Comparison of ENCODE assay signal across 8 mouse cellular contexts in the genomic region with DNA sequence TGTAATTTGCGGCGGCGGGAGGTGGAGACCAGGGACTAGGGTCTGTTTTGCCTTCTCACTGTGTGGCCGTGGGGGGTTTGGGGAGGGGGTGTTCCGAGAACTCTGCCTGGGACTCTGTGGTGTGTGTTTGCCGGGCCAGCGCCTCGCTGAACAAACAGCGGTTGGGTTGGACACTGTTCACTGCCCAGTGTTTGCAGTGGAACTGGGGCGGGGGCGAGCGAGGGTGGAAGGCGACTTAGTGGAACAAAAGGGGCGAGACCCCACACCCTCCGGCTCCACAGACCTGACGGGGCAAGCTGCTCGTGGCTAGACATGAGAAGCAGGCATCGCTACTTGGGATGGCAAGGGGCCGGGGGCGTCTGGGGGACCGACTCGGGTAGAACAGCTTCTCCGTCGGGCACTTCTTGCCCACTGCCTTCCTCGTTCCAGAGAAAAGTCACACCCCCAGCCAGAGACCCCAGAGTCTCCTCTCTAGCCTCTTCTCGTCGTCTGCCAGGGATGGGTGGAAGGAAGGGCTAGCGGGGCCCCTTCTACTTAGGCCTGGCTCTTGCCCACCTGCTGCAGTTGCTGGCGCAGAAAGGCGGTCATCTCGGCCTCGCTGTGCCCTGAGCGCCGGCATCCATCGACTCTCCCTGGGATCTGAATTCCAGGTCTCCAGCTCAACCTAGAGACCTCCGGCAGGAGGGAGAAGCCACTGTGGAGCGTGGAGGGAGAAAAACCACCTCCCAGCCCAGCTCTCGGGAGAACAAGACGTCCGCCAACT. TPM values are rescaled to one million over a fixed set of nuclear protein-coding genes. Genes with fewer than 3 reads are reported as not detected.
DNase-seq lines count a peak whose midpoint lies in the region; ATAC-seq lines count a peak whose summit lies in the region.

No protein-coding gene starts in this region.

- peaks cover 56% of the 10 kb centered on the region for H3K27me3 ChIP-seq in megakaryocyte, embryonic 14.5 days (replicated peaks)
- peaks cover 51% of the 10 kb centered on the region for H3K27me3 ChIP-seq in limb, embryonic 11.5 days (ENCODE audit: control insufficient read depth, insufficient read depth, low read length)
- peaks cover 24% of the 10 kb centered on the region for H3K27me3 ChIP-seq in neural tube, embryonic 14.5 days (ENCODE audit: control insufficient read depth, insufficient read depth, low read length)

- H3K9ac ChIP-seq in limb, embryonic 11.5 days (ENCODE audit: low read length): peak overlapping the region; percentile 76
- H3K9ac ChIP-seq in neural tube, embryonic 14.5 days (replicated peaks; ENCODE audit: low read depth, low read length): peak overlapping the region; percentile 46

- H3K9me3 ChIP-seq in megakaryocyte, embryonic 14.5 days: no peaks in the 10 kb centered on the region
- no peaks in the 10 kb centered on the region for H3K9me3 ChIP-seq in limb, embryonic 11.5 days (ENCODE audit: control insufficient read depth, low read length)
- H3K9me3 ChIP-seq in neural tube, embryonic 14.5 days (ENCODE audit: control insufficient read depth, low read length): no peaks in the 10 kb centered on the region

- DNase-seq in cerebellum, adult 11 months: peak; percentile 14
- DNase-seq in cerebellum, postnatal 10 days: no peak
- DNase-seq in limb, embryonic 11.5 days (ENCODE audit: low spot score): no peak
- no peak for DNase-seq in adrenal gland, postnatal 14 days

- under 1% methylated on average over 40 of the region's 40 CpGs for WGBS in limb, embryonic 11.5 days
- under 1% methylated on average over 40 of the region's 40 CpGs for WGBS in neural tube, embryonic 14.5 days

- no peaks in the 10 kb centered on the region for H3K36me3 ChIP-seq in megakaryocyte, embryonic 14.5 days (replicated peaks; ENCODE audit: low read length)
- no peaks in the 10 kb centered on the region for H3K36me3 ChIP-seq in limb, embryonic 11.5 days (ENCODE audit: control insufficient read depth, insufficient read depth, low read length)
- no peaks in the 10 kb centered on the region for H3K36me3 ChIP-seq in neural tube, embryonic 14.5 days (ENCODE audit: control insufficient read depth, insufficient read depth, low read length)

- no peak for ATAC-seq in megakaryocyte, adult 5-6 weeks (ENCODE audit: poor library complexity, severe bottlenecking)
- peak; percentile 27 for ATAC-seq in limb, embryonic 11.5 days (ENCODE audit: insufficient number of reproducible peaks, low FRiP score, low TSS enrichment, low read depth)
- peak; percentile 0; the same call in 1 of the 2 replicates for ATAC-seq in neural tube, embryonic 14.5 days (ENCODE audit: low read depth)
- no peak for ATAC-seq in granulocyte monocyte progenitor cell, adult 5-6 weeks (replicated peaks; ENCODE audit: poor library complexity, severe bottlenecking)

- H3K27ac ChIP-seq in limb, embryonic 11.5 days (replicated peaks; ENCODE audit: low read depth, low read length): peak overlapping the region; percentile 42; the same call in 1 of the 2 replicates
- peak overlapping the region; percentile 76 for H3K27ac ChIP-seq in neural tube, embryonic 14.5 days (ENCODE audit: low read depth, low read length)

- H3K4me3 ChIP-seq in megakaryocyte, embryonic 14.5 days (replicated peaks): peak overlapping the region; percentile 95
- peak overlapping the region; percentile 53 for H3K4me3 ChIP-seq in limb, embryonic 11.5 days (ENCODE audit: low read depth, low read length)
- peak overlapping the region; percentile 55 for H3K4me3 ChIP-seq in neural tube, embryonic 14.5 days (ENCODE audit: low read depth, low read length)

- H3K4me2 ChIP-seq in limb, embryonic 11.5 days (ENCODE audit: low read depth, severe bottlenecking): peak overlapping the region; percentile 84
- peak overlapping the region; percentile 78 for H3K4me2 ChIP-seq in neural tube, embryonic 14.5 days (ENCODE audit: low read depth, low read length)

- peaks cover 72% of the 10 kb centered on the region for H3K4me1 ChIP-seq in megakaryocyte, embryonic 14.5 days
- H3K4me1 ChIP-seq in limb, embryonic 11.5 days (ENCODE audit: control insufficient read depth, insufficient read depth, low read length): peaks cover 16% of the 10 kb centered on the region
- peaks cover 12% of the 10 kb centered on the region; the same call in 1 of the 2 replicates for H3K4me1 ChIP-seq in neural tube, embryonic 14.5 days (ENCODE audit: control insufficient read depth, insufficient read depth, low read length)

RNA-seq across cellular contexts. Expression of gene Irx5, which starts 0.6 kb away (rescaled TPM):
- not detected in 2 replicates for polyA plus RNA-seq in megakaryocyte, embryonic 14.5 days (2012; ENCODE audit: insufficient read depth, low replicate concordance)
- 0.07 and 0.09 TPM in 2 replicates for total RNA-seq in megakaryocyte, adult 5-6 weeks (2015)
- not detected in 2 replicates for total RNA-seq in megakaryocyte, adult 5-6 weeks (2017)
- polyA plus RNA-seq in limb, embryonic 11.5 days (2014; fragmentation: Nextera tagmentation; extraction: Ambion mirVana): 11.2 and 15.4 TPM in 2 replicates
- 5.7 and 6.3 TPM in 2 replicates for polyA plus RNA-seq in neural tube, embryonic 14.5 days (2014; fragmentation: Nextera tagmentation; extraction: Ambion mirVana)
- total RNA-seq in adrenal gland, postnatal 14 days (2021): 1.5 and 1.7 TPM in 2 replicates
- total RNA-seq in granulocyte monocyte progenitor cell, adult 5-6 weeks (2014; fragmentation: Nextera tagmentation): not detected in 2 replicates
- total RNA-seq in granulocyte monocyte progenitor cell, adult 5-6 weeks (2017): not detected in 2 replicates

Comparison
In these comparisons a context has a peak if more than half of its experiments do, and no peak if none do; other contexts are left out.
1. ATAC-seq: peak in limb, embryonic 11.5 days (single experiment) and neural tube, embryonic 14.5 days (single experiment); none in megakaryocyte, adult 5-6 weeks (single experiment) and granulocyte monocyte progenitor cell, adult 5-6 weeks (single experiment).
2. Peak in every context shown above with its lines, with median percentiles within 50 percentile points of each other: H3K4me3 ChIP-seq.